Mouse (Mus musculus): ENCODE data around the gene Cnnm3.
A peak's percentile ranks its signal among the peaks of the same experiment; 100 is the strongest.

The Cnnm3 gene

DNA sequence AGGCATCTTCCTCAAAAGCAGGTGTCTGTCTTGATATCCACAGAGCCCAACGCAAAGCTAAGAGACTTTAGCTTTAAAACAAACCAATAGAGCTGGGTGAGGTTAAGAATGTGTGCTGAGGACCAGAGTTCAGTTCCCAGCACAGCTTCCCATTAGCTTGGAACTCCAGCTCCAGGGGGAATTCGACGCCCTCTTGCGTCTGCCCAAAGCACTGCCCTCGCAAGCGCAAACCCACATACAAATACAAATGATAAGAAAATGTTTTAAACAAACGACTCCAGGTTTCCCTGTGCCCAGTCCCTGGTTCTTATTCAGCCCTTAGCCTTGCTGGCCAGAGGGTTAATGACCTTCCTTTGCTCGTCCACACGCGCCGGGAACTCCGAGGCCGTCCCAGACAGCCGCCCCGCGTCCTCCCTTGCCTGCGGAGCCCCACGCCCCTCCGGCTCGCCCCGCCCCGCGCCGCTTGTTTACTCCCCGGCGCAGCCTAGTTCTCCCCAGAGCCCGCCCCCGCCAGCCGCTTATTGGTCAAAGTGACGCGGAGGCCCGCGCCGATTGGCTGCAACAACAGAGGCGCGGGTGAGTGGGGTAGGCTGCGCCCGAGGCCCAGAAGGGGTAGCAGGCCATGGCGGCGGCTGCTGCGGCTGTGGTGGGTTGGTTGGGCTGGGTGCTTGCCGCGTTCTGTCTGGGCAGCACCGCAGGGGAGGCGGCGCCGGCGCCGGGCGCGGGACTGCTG lies at the start of gene Cnnm3:
Gene Cnnm3 (plus strand): TSS at position 579 of the 733 bp plus-strand sequence.
- peak; percentile 100 for DNase-seq (ENCODE audit: low spot score in 2 of 2)

DNA sequence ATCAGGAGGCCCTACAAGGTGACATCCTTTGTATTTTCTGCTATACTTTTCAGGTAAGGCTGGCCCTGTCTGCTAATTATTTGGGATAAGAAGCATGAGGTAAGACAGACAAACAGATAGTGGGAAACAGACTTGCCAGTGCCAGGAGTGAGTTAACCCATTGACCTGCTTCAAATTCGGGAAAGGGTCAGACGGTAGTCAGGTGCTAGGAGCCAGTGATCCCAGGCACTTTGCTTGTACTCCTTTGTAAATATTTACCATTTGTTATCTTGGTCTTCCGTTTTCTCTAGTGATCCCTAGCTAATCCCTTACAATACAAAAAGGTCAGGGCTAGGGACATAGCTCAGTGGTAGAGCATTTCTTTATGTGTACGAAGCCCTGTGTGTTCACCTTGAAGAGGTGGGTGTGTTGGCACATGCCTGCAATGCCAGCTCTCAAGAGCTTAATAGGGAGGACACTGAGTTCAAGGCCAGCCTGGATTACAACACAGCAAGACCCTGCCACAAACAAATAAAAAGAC lies 46.0 kb upstream of the Cnnm3 start:
- DNase-seq (ENCODE audit: low spot score in 2 of 2), result no peak

DNA sequence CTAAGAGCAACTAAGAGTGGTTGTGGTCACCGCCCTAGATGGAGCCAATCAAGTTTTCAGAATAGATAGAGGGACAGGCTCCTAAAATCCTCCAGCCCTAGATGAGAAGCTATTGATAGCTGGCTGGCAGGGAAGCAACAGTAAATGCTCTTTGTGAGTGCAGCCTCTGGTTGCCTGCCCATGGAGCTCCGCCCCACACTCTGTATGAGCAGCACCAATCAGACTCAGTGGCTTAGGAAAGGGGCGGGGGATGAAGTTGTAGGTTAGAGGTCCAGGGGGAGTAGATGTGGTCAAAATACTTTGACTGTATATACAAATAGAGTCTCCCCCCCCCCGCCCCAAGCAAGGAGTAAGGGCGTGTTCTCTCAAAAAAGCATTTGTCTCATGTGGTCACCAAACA lies 44.2 kb upstream of the Cnnm3 start:
- DNase-seq (ENCODE audit: low spot score in 2 of 2), result no peak

DNA sequence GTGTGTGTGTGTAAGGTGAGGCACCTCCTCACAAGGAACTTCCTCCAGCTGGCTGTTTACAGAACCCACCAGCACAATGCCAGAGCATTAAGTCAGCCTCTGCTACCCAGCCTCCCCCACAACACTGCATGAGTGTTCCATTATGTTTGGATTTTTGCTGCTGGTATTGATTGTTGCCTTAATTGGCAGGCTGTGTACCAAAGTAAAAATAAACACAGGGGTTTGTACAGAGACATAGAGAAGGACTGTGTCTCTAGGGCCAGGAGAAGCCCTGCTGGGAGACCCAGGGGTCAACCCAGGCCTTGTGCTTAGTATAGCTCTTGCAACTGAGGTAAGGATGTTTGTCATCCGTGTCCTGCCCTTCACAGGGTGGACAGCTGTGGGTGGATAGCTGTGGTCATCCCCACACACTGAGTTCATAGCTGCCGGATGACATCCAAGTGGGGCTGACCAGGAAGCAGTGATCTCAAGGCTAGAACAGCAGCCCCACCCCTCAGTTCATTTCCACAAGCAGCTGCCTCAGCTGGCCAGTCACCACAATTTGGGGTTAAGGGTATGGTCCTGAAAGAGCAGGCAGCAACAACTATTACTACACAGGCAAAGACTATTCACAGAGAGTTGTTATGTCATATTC lies 41.7 kb upstream of the Cnnm3 start:
- peak in 1 of 2 experiments; percentile 36 for DNase-seq (ENCODE audit: low spot score in 2 of 2)

DNA sequence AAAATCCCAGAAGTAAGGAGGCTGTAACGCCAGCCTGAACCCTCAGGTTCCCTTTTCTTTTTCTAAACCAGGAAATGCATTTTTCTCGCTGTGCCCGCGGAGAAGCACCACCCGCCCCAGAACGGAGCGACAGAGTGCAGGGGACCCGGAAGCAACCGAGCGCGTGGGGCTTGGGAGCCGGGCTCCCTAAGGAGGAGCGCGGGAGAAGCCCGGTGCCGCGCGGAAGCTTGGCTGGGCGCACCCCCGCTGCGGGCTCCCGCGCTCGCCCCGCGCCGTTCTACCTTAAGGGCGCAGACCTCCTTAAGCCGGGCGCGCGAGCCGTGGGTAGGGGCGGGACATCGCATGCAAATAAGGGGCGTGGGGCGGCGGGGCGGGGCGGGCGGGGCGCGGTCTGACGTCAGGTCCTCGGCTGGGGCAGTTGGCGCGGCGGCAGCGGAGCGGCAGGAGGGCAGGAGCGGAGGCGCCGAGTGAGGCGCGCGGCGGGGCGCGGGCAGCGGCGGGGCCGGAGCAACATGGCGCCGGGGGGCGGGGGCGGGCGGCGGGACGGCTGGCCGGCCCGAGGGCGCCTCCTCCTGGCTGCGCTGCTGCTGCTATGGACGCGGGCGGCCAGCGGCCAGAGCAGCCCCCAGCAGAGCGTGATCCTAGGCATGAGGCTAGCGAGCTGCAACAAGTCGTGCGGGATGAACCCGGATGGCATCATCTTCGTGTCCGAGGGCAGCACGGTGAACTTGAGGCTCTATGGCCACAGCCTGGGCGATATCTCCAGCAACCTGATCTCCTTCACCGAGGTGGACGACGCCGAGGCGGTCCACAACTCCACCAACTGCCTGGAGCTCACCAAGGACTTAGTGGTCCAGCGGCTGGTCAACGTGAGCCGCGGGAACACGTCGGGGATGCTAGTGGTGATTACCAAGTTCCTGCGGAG lies 40.2 kb upstream of the Cnnm3 start, which contains the start of gene Cnnm4:
Gene Cnnm4 (plus strand): TSS at position 440 of the 925 bp plus-strand sequence.
- peak; percentile 79 to 88 for DNase-seq (ENCODE audit: low spot score in 2 of 2)

DNA sequence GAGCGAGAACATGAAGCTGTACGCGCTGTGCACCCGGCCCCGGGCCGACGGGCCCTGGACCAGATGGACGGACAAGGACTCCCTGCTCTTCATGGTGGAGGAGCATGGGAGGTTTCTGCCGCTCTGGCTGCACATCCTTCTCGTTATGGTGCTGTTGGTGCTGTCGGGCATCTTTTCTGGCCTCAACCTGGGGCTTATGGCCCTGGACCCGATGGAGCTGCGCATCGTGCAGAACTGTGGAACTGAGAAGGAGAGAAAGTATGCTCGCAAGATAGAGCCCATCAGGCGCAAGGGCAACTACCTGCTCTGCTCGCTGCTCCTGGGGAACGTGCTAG lies 39.6 kb upstream of the Cnnm3 start:
- DNase-seq (ENCODE audit: low spot score in 2 of 2), result no peak

DNA sequence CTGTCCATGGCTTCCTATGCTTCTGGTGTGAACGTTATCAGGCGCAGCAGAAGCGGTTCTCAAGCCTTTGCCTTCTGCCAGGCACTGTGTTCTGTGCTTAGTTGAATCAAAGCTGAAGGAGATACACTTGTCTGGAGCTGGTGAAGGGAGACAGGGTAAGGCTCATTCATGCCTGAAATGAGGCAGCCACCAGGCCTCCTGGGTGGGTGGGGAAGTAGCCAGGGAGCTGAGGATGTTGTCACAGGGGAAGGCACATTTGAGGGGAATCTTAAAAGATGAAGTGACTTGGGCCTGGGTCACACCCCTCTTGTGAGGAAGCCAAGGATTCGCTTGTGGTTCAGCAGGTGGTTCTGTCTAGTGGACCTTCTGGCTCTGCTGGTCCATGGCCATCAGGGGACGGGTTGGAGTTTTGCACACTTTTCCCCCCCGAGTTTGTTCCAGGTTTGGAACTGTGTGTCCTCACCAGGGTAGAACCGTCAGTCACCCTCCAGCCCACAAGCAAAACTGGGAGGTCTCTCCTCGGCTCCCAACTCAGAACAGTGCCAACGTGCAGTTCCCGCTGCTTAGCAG lies 38.4 kb upstream of the Cnnm3 start:
- no peak for DNase-seq (ENCODE audit: low spot score in 2 of 2)

DNA sequence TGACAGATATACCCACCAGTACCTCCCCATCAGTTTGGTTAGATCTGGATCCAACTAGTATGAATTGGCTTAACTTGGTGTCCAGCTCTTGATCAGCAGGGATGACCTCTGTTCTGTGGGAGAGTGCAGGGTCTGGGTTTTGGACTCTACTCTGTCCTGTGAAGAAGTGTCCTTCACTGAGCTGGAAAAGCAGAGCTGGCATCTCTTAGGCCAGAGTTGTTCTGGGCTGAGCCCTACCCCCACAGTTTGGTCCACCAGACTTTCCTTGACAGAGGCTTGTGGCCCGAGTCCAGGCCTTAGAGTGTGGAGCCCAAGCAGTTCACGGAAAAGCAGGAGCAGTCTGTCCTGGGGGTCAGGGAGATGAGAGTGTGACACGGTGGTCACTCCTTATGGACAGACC lies 37.0 kb upstream of the Cnnm3 start:
- no peak for DNase-seq (ENCODE audit: low spot score in 2 of 2)

DNA sequence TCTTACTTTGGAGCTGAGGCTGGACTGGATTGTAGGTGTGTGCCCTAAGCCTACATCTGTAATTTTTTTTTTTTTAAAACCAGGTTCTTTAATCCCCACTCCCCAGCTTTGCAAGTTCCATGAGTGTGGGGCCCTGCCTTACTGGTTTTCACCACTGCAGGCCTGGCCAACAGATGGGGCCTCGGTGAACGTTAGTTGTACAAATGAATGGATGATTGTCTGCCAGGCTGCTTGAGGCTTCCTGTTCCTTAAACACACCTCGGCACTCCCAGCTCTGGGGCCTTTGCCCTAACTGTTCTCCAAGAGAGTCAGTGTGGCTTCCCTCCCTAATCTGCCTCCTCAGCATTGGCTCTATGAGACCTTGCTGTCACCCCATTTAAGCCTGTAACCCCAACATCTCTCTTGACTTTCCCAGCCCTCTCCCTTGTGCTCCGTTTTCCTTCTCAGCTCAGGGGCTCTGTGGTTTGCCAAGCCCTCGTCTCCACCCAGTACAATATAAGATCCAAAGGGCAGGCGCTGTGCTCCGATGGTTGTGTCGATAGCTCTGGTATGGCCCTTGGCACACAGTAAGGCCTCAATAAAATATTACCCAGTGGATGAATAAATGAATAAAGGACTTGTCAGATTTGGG lies 36.1 kb upstream of the Cnnm3 start:
- DNase-seq (ENCODE audit: low spot score in 2 of 2), result no peak

DNA sequence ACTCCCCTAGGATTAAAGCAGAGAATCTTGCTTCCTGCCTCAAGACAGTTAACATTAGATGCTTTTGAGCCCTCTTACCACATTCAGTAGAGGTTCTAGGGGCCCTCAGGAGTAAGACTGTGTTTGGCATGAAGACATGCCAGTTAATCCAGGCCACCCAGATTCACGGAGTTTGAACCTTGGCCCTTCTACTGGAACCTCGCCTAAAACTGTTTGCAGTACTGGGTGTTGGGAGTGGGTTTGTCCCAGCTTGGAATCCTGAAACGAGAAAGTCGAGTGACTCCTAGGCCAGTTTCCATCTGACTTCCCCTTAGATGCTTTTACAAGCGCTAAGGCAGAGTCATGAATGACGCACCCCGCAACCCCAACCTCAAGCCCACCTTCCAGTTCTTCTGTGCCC lies 35.2 kb upstream of the Cnnm3 start:
- DNase-seq (ENCODE audit: low spot score in 2 of 2), result no peak

DNA sequence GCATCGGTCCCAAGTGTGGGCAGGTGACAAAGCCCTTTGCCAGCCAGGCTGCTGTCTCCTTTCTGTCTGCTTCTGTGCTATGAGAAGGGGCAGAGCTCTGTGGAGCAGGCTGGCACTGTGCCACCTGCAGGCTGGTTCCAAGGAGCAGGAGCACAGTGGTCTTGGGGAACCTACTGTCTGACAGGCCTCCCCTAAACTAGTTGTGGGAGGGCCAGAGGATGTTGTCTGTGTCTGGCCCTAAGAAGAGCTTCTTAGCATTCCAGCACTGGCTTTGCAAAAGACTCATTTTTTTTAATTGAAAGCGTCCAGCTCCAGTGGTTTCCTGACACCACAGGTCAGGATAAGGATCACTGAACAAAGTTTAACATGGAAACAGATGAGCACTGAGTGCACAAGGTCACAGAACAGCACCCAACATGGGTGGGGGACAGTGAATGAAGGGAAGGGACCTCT lies 33.3 kb upstream of the Cnnm3 start:
- DNase-seq (ENCODE audit: low spot score in 2 of 2), result no peak

DNA sequence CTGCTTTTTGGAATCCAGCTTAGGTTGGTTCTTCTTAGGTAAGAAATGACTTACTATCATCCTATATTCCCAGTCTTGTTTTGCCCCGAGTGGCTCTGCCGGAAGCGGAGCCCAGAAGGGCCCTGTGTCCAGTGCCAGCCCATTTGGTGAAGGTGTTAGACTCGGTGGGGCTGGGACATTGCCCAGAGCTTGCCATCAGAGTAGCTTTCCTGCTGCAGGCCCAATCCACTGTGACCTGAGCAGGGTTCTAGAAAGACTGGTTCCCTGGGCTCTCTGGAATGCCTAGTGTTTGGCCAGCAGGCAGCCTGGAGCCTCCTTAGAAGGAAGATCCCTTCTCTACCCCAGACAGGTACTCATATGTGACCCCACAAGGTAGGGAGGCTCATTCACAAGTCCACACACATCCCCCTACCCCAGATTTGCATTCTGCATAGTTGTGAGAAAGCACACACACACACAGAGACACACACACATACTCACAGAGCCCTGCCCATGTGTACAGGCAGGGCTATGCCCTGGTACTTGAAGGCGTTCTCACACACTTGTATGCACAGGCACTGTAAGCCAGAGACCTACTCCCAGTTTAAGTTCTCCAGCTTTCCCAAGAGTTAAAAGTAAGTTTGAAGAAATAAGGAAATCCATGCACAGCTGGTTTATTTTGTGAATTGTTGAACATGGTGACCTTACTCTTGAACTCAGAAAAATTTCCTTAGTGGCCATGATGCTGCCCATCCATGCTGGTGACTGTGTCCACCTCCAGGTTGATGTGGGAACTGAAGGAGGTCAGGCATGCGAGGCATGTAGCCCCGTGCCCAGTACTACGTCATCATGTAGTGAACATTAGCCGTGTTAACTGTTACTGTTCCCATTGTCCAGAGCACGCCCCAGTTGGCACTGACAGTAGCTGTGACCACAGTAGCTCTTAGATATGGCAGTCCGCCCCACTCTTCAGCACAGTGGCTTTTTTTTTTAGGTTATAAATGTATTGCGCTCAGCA lies 31.5 kb upstream of the Cnnm3 start:
- DNase-seq (ENCODE audit: low spot score in 2 of 2), result no peak

DNA sequence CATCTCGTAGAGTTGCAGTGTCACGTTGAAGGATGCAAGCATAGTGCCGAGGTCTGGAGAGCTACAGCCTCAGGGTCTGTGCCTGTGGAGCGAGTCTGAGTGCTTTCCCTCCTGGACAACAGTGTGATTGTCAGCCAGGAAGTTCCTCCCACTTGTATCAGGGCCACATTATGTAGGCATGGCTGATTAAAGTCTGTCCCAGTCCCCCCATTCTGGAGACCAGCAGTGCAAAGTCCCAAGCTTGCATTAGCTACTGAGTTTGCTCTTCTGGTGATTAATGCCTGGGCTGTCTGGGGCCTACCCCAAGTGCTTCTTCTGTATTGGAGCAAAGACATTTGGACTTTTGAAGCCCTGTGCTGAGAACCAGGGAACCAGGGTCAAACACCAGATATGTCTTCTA lies 27.8 kb upstream of the Cnnm3 start:
- DNase-seq (ENCODE audit: low spot score in 2 of 2), result no peak

DNA sequence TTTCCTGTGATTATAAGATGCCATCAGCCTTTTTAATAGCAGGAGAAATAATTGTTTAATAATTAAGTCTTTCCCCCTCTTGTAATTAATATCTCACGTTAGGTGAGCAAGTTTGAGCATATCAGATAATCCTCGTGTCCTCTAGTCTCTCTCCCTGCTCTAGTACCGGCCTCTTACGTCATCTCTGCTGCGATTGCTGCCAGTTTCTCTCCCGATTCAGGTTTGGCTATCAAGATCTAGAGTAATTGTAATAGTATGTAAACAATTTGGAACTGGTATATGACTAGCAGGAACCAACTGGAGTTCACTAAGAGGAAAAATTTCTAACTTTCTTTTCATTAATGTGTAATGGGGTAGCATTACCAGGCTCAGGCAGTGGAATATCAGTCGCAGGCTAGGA lies 26.6 kb upstream of the Cnnm3 start:
- peak in 1 of 2 experiments; percentile 47 for DNase-seq (ENCODE audit: low spot score in 2 of 2)

DNA sequence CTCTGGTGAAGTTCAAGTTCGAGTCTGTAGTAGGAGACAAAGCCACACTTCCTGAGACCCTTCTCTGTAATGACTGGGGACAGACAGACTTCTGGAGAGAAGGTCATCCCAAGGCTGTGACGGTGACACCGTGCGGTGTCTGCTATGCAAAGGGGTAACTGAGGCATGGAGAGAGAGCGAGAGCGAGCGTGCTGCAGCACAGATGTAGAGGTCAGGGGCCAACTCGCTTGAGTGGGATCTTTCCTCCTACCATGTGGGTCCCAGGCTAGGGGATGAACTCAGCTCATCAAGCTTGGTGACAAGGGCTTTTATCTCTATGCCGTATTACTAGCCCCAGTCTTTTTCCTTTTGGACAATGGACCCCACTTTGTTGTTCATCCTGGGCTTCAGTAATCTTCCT lies 24.6 kb upstream of the Cnnm3 start:
- no peak for DNase-seq (ENCODE audit: low spot score in 2 of 2)

DNA sequence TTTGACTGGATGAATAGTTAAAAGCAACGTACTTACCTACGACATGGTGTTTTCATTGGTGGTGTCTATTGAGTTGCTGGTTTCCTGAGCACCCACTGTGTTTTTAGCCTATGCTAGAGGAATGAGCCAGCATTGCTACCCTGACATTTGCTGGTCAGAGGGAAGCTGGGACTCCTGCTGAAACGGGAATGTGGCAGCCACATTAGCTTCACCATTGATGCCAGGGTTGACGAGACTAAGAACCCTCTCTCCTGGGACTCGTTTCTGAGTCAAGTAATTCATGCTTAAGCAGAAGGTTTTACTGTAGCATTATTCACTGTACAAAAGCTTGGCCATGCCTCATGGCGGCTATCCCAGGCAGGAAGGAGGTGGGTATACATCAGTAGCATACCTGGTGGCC lies 22.0 kb upstream of the Cnnm3 start:
- no peak for DNase-seq (ENCODE audit: low spot score in 2 of 2)

DNA sequence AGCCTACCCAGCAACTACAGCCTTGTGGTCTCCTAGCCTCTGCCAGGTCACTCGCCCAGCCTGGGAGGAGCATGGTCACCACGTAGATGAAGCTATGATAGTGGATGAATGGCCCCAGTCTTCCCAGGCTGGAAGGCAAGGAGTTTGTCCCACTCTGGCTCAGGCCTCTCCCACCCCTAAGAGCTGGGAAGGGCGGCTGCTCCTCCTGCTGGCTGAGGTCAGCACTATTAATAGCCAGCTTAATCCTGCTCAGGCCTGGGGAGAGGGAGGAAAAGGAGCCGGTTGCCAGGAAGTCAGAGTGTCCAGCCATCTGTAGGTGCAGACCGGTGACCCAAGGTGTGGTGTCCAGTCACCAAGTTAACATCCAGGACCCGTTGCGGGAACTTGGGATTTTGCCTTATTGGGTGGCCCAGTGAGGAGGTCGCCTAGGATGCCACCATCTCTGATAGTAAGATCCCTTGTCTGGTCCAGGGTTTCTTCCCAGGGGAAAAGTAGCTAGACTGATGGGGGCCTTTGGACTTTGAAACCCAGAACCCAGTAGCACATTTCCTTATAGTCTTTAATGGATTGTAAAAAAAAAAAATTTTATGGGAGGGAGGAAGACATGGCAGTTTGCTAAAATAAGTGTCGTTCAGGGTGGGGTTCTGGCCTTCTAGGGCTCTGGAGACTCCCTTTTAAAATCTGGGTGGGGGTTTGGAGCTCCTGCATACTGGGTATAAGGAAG lies 19.1 kb upstream of the Cnnm3 start:
- peak; percentile 53 to 59 for DNase-seq (ENCODE audit: low spot score in 2 of 2)

DNA sequence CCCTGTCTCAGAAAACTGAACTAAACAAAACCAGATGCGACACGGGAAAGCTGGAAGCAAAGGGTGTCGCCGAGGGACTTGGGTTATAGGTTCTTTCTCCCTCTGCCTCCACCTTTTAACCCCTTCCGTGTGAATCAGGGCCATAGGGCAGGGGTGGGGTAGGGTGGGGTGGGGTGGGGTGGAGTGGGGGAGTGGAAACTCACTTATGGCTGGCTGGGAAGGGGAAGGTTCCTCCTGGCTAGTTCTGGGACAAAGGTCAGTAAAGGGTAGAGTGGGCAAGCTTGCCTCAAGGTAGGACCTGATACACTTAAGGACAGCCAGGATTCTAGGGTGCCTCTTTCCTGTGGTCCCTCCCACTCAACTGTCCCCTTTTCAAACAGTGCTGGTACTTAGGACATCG lies 18.4 kb upstream of the Cnnm3 start:
- no peak for DNase-seq (ENCODE audit: low spot score in 2 of 2)

DNA sequence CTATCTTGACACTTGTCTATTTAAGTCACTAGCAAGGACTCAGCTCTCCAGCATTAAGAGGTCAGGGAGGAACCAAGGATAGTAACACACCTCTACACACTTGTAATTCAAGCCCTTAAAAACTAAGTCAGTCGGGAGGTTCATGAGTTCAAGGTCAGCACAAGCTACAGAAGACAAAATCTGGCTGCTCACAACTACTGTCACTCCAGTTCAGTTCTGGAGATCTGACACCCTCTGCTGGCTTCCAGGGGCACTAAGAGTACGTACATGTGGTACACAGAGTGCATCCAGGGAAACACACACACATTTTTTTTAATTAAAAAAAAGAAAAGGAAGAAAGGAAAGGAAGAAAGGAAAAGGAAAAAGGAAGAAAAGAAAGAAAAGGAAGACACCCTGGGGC lies 14.9 kb upstream of the Cnnm3 start:
- no peak for DNase-seq (ENCODE audit: low spot score in 2 of 2)

All from urinary bladder, postnatal 36 days (tissue).